Mouse (Mus musculus) splenic B cell, adult 2 months (primary cell): ENCODE results near the gene Gm45717.

Experiments
- DNase-seq: peaks from one replicate; pipeline ENCODE4 v3.0.0-alpha.2; 2011; ENCODE audit warnings: low read depth, low spot score
- H3K27me3 ChIP-seq: 2 replicates; pipeline ENCODE4 v1.6.1; 2012; ENCODE audit warnings: mild to moderate bottlenecking, low read length, moderate library complexity, mixed read lengths; ENCODE audit not compliant: control insufficient read depth, poor library complexity, insufficient read depth, severe bottlenecking
- H3K36me3 ChIP-seq: 2 replicates; pipeline ENCODE4 v1.6.1; 2012; ENCODE audit warnings: mild to moderate bottlenecking, low read length, moderate library complexity, mixed read lengths; ENCODE audit not compliant: control insufficient read depth, poor library complexity, insufficient read depth, severe bottlenecking

Gm45717 gene

GRCm38 (mm10) chr7:140953800-140954732 is 1.7 kb downstream of the Gm45717 start:
- Histone ChIP-seq H3K36me3 (no peaks in the 10 kb centered on the region), H3K27me3 (no peaks in the 10 kb centered on the region)
- peak; percentile 65 for DNase-seq

GRCm38 (mm10) chr7:140953133-140953532 is 2.6 kb downstream of the Gm45717 start:
- Histone ChIP-seq H3K36me3 (no peaks in the 10 kb centered on the region; the same call in 1 of the 2 replicates), H3K27me3 (no peaks in the 10 kb centered on the region)
- DNase-seq = no peak

DNA sequence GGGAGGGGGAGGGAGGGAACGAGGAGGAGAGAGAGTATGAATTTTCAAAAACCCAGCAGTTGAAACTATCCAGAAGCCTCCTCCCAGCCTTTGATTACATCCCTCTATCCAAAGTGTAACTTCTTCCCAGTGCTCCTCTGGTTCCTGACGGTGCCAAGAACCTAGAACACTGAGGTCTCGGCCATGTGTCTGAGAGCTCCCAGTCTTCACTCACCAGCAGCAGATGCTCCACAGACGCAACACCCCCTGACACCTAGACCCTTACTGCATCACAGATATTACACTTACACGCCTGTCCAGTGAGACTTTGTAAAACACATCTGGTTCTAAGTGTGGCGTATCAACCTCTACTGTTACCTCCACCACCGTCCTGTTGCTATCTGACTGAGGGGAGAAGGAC is 3.3 kb downstream of the Gm45717 start:
- H3K36me3 ChIP-seq = no peaks in the 10 kb centered on the region; the same call in 1 of the 2 replicates
- DNase-seq = no peak

DNA sequence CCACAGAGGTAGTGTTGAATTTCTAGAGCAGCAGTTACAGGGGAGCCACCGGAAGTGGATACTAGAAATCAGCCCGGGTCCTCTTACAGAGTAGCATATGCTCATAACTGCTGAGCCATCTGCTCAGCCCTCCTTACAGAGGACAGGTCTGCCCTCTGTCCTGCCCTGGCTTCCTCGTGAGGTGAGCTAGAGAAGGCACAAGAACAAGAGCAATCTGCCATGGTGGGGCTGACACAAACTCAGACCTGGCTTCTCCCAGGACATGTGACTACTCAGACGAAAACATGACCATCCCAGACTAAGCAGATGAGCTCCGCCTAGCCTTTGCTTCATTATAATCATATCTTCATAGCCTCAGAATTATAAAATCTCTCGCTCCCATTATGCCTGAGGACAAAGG is 4.0 kb downstream of the Gm45717 start:
- Histone ChIP-seq H3K36me3 (no peaks in the 10 kb centered on the region; the same call in 1 of the 2 replicates), H3K27me3 (no peaks in the 10 kb centered on the region)
- DNase-seq = no peak

More for the DNA sequence above, 3.3 kb downstream of the Gm45717 start:
- H3K27me3 ChIP-seq = no peaks in the 10 kb centered on the region

DNA sequence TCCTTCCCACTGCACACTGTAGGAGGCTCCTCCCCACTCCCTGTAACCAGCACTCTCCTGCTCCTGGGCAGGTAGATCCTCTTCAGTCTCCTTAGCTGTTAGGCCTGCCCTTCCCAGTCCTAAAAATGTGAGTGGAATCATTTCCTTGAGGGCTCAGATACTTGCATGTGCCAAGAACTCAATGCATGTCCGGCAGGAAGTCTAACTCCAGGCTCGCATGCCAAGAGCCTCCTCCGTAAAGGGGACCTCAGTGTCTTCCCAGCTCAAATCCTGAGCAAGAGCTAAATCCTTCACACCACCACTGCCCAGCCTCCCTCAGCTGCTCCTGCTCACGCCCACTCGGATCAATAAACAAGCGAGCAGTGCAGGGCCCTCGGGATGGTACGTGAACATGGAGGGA is 4.7 kb downstream of the Gm45717 start:
- H3K27me3 ChIP-seq = no peaks in the 10 kb centered on the region
- DNase-seq = no peak
- H3K36me3 ChIP-seq = no peaks in the 10 kb centered on the region; the same call in 1 of the 2 replicates

DNA sequence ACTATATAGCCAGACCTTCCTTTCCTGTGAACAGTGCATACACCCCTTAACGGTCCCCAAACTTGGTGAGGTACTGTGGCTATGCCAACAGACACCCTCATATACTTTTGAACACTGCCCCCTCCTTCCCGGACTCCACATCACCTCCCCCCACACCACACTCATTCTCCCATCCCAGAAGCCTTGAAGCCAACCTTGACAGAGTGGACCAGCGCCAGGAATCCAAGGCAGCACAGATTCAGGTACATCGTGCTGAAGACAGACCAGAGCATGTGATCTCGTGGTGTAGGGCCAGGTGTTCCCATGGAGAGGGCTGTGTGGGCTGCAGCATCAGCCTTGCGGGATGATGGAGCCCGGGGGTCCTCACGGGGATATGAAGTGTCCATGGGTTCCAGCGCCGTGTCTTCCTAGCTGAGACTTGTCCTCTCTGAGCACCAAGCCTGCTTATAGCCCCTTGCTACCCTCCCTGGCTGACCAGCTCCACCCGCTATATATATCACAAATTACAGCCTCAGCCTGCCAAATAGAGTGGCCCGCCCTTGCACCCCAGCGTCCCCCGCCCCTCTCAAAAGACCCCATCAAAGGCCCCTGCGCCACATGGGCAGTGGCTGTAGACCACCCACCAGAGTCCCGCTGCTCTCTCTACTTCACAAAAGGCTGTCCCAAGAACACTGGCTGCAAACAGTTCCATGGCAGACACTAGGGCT is 5.8 kb downstream of the Gm45717 start, which contains the start of gene Ifitm5:
Ifitm5 (minus strand) TSS at position 468 of the 707 bp plus-strand sequence.
- no peaks in the 10 kb centered on the region; the same call in 1 of the 2 replicates for H3K36me3 ChIP-seq
- H3K27me3 ChIP-seq = no peaks in the 10 kb centered on the region
- no peak for DNase-seq

DNA sequence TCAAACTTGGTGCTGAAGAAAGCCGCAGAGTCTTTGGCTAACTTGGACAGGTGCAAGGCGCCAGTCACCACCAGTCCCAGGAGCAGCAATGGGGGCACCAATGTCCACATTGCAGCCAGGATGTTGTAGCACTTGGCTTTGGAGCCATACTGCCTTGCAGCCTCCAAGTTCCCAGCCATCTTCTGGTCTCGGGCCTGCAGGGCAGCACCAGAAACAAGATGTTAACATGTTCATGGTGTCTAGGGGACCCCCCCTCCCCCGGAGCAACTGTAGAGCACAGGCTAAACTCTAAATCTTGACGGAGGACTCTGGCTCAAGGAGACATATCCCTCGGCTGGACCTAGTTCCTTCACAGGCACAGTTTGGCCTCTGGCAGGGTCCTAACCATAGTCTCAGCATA is 6.5 kb downstream of the Gm45717 start:
- Histone ChIP-seq H3K36me3 (no peaks in the 10 kb centered on the region; the same call in 1 of the 2 replicates), H3K27me3 (no peaks in the 10 kb centered on the region)
- no peak for DNase-seq

DNA sequence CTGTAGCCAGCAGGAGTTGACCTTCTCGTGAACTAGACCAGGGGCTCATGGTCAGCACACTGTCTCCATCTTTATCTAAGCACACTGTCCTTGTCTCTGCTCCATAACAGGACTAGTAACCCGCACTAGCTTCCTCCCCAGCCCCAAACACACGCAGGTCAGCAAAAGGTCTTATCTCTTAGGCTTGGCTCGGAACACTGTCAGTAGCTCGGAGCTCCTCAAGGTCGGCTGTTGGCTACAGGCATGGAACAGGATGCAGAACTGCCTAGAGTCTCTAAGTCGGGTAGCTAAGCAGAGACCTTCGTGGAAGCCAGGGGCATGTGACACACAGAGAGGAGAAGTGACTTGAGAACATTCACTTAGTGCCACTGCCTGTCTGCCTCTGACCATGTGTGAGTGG is 7.6 kb downstream of the Gm45717 start:
- no peak for DNase-seq
- Histone ChIP-seq H3K27me3 (no peaks in the 10 kb centered on the region), H3K36me3 (no peaks in the 10 kb centered on the region; the same call in 1 of the 2 replicates)

DNA sequence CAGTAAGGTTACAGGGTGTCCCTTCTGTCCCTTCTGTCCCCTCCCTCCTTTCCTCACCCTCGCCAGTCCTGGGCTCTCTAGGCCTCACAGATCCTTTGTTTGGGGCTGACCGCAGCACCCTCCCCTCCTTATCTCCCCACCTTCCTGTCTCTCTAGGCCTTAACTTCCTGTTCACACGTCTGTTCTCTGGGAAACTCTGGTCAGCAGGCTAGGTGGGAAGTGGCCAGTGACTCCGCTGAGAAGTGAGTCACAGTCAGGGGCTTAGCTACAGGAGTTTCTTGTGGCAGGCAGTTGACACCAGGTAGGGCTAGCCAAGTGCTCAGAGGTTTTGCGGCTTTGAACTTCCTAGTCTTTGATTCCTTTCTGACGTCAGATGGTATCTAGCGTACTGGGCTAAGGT is 8.8 kb downstream of the Gm45717 start:
- DNase-seq = peak; percentile 53
- Histone ChIP-seq H3K27me3 (no peaks in the 10 kb centered on the region), H3K36me3 (no peaks in the 10 kb centered on the region; the same call in 1 of the 2 replicates)

GRCm38 (mm10) chr7:140946311-140946710 is 9.4 kb downstream of the Gm45717 start:
- H3K27me3 ChIP-seq = no peaks in the 10 kb centered on the region
- DNase-seq = no peak
- no peaks in the 10 kb centered on the region; the same call in 1 of the 2 replicates for H3K36me3 ChIP-seq

DNA sequence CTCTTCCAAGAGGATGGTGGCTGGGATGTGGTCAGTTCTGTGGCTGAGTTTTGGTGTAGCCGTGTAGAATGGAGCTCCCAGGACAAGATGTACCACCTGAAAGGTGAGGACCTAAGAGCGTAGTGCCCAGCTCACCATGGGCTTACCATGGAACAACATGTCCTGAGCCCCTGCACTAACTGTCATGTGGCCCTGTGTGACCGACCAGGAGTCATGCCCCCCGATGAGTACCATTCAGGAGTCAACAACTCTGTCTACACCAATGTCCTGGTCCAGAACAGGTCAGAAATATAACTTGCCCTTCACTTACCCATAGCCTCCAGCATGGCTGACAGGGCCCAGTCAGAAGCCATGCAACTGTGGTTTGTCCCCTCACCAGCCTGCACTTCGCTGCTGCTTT is 10.5 kb downstream of the Gm45717 start:
- Histone ChIP-seq H3K36me3 (no peaks in the 10 kb centered on the region; the same call in 1 of the 2 replicates), H3K27me3 (no peaks in the 10 kb centered on the region)
- no peak for DNase-seq

DNA sequence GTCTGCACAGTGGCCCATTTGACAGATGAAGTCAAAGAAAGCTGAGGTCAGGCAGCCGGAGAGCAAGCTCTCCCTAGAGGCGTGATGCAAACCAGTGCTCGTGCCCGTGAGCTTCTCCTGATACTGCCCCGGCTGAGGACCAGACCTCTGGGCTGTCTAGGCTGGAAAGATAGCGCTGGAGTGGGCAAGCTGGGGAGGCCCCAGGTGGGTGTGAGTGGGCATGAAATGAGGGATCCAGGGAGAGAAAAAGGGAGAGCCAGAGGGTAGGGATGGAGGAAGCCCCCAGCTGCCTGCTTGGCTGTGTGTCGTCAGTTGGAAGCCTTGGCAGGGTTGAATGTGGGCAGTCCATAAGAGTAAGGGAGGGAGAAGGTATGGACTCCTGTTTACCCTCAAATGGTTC is 11.5 kb downstream of the Gm45717 start:
- DNase-seq = no peak
- no peaks in the 10 kb centered on the region for H3K27me3 ChIP-seq
- H3K36me3 ChIP-seq = no peaks in the 10 kb centered on the region; the same call in 1 of the 2 replicates

- Histone ChIP-seq H3K36me3 (no peaks in the 10 kb centered on the region), H3K27me3 (no peaks in the 10 kb centered on the region)
- DNase-seq = no peak
These were observed 12.4 kb downstream of the Gm45717 start for GRCm38 (mm10) chr7:140943356-140943755.

GRCm38 (mm10) chr7:140942811-140943210 is 12.9 kb downstream of the Gm45717 start:
- no peaks in the 10 kb centered on the region for H3K27me3 ChIP-seq
- no peaks in the 10 kb centered on the region for H3K36me3 ChIP-seq

DNA sequence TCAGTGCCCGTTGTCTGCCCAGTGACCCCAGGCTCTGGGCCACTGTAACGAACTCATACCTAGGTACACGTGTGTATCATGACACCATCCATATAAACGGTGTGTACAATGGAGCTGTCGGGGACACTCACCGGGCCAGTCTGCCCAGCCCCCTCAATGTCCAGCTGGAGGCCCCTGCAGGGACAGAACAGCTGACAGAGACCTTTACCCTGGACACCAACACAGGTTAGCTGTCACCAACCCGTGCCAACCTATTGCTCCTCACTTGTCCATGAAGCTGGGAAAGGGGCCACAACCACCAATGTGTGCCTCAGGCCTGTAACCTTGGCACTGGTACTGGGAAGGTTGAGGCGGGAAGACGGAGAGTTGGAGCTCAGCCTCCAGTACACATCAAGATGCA is 13.4 kb downstream of the Gm45717 start:
- Histone ChIP-seq H3K36me3 (no peaks in the 10 kb centered on the region), H3K27me3 (no peaks in the 10 kb centered on the region)
- no peak for DNase-seq

More at GRCm38 (mm10) chr7:140942811-140943210, 12.9 kb downstream of the Gm45717 start:
- no peak for DNase-seq
